Mouse (Mus musculus) heart, postnatal 25 days (tissue): Measurements from ENCODE around the gene Odf4. TPM values are rescaled to one million over a fixed set of nuclear protein-coding genes. Genes with fewer than 3 reads are reported as not detected.

Experiments used
- DNase-seq: peaks from one replicate; pipeline ENCODE4 v3.0.0; 2022; ENCODE audit warnings: low spot score
- intact Hi-C: fragments of 180-260 bp; cut with DNase I; formaldehyde crosslinking; loops from one replicate; pipeline ENCODE4 v1.15.1; 2025
- total RNA-seq, 2 experiments: library from RNA; stranded (reverse); gene quantifications; 2 replicates each; pipeline ENCODE4 v1.2.3; 2021

The Odf4 gene
- total RNA-seq, 2 experiments from 2014 or later, result not detected

DNA sequence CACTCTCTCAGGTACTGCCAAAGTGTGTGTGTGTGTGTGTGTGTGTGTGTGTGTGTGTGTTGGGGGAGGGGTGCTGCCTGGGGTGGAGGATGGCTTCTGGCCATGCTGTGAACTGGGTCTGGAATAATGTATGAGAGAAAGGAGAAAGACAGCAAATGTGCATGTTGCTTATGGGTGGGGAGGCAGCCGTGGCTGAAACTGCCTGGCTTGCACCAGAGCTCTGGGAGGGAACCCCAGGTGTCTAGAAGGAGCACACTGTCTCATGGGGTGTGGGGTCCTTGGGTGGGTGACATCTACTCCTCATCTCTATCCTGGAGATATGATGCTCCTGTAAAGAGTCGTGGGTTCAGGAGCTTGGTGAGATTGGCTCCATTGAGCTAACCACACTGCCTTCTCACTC, 38.2 kb downstream of the Odf4 start:
- intact Hi-C loops, result no loop called here
- no peak for DNase-seq

DNA sequence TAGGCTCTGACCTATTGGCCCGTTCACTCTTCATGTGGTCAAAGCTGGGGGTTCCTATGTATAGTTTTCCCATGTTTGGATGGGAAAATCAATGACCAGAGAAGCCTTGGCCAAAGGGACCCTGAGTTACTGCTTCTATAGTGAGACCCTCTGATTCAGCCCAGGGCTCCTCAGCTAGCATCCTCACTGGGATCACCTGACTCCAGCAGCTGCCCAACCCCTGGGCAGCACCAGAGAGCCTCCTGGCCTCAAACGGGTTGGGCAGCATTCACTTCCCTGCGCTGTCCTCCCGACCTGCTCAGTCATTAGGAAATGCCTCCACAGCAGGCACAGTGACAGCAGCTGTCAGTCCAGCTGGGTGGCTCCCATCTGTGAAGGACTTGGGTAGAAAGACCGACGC, 38.6 kb downstream of the Odf4 start, which contains the start of gene Rnf222:
TSS of gene Rnf222 (plus strand) at position 301 of the 400 bp plus-strand sequence.
- intact Hi-C loops, result no loop called here
- DNase-seq, result no peak

DNA sequence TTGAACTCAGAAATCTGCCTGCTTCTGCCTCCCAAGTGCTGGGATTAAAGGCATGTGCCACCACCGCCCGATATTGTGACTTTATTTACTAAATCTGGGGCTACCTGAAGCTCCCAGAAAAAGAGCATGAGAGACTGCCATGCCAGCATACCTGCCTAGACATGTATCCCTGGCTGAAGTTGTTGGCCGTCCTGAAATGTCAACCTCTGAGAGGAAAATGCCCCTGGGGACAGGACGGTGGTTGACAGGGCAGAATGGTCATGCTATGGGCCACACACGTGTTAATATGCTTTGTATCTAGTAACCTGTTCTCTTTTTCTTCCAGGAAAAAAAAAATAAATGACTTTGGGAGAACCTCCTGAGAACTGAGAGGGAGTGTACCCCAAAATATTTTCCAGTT, 40.8 kb downstream of the Odf4 start:
- intact Hi-C loops, result no loop called here

DNA sequence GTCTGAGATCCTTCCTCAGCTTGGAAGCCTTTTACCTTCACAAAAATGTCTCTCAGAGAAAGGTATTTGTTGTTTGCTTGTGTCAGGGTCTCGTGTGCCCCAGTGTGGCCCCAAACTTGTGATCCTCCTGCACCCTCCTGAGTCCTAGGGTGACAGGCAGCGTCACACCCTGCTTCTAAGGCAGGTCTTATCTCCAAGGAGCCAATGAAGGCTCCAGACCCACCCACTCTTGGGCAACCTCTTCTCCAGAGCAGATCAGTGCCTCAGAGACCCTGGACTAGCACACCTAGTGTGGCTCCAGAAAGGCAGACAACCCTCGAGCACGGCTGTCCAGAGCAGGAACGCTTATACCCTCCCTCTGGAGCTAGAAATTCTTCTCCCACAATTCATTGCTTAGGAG, 42.5 kb downstream of the Odf4 start:
- no peak for DNase-seq
- intact Hi-C loops, result no loop called here

More for the DNA sequence above, 40.8 kb downstream of the Odf4 start:
- DNase-seq, result no peak

DNA sequence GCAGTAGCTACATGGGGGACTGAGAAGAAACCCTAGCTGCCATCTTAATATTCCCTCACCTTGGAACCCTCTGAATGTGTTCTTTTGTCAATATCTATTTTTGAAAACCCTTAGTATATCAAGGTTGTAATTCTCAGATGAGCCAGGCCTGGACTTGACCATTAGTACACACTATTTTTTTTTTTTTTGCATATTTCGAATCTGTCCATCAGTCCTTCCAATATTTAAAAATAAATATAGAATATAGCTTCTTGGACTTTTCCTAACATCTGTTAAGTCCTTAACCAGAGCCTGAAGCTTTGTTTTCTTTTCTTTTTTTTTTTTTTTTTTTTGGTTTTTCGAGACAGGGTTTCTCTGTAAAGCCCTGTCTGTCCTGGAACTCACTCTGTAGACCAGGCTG, 43.0 kb downstream of the Odf4 start:
- intact Hi-C loops, result no loop called here
- no peak for DNase-seq

DNA sequence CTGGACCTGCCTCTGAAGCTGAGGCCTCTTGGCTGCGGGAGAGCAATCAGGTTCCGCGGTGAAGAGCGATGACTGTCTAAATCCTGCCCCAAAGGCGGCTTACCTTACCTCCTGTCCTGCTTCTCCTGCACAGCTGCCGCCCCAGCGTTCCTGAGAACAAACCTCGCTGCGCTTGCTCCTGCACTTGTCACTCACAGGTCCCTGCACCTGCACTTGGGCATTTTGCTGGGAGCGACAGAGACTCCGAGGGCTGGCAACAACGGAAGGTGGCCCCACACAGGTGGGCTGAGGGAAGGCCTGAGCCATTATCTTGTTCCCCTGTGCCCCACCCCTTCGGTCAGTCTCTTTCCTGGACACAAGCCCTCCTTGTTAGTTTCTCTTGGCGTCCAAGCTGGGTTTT, 44.8 kb downstream of the Odf4 start:
- intact Hi-C loops, result no loop called here
- DNase-seq, result no peak

DNA sequence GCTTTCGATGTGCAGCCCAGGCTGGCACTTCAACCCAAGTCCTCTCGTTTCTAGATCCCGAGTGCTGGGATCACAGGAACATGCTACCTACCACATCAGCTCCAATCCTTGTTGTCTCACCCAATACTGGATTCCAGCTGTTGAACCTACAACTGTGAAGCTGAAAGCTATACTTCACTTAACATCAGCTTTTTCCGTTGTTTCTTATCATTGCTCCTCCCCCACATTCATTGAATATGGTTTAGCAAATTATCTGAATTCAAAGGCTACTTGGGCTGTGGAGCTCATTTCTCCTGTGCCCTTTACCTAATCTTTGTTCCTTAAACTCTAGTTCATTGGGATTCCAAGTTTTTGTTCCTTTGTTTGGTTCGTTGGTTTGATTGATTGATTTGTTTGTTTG, 48.1 kb downstream of the Odf4 start:
- no peak for DNase-seq
- intact Hi-C loops, result loop anchor here (5.0 kb wide), 1 partner anchor 392 kb away; no protein-coding TSS in a partner anchor

DNA sequence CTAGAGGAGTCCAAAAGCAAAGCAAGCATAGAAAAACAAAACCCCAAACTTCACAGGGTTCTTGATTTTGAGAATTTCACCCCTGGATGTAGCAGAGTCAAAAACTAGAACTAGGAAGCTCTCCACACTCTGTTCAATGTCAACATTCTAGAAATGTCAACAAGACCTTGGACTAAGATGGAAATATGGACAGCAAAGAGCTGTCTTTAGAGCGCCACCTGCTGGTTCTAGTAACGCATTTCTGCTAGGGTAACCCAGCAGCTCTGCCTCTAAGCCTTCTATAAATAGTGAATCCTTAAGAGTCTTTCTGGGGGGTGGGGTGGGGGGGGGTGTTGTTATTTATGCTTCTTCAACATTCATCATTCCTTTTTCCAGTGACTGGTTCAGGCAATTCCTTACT, 52.0 kb downstream of the Odf4 start:
- DNase-seq, result no peak
- intact Hi-C loops, result loop anchor here (1.0 to 5.0 kb wide), 4 partner anchors 36 to 388 kb away; no protein-coding TSS in a partner anchor

Other genes starting within 250 kb of the Odf4 start
- 10 to 100 TPM; 30.4 to 32.0 TPM for gene Myh10, start 235.5 kb downstream of the Odf4 start, total RNA-seq
- gene Ndel1, start 55.2 kb downstream of the Odf4 start, total RNA-seq, result 10 to 100 TPM; 56.0 to 60.9 TPM
- gene Rnf222, start 38.5 kb downstream of the Odf4 start, total RNA-seq, result under 1 TPM in 1 of 2 experiments, not detected in 1; 0.08 TPM
- gene Rpl26, start 25.5 kb downstream of the Odf4 start, total RNA-seq, result 100 to 1,000 TPM; 612 to 679 TPM
- 10 to 100 TPM; 28.1 to 32.4 TPM for gene Arhgef15, start 30.4 kb upstream of the Odf4 start, total RNA-seq
- gene Slc25a35, start 41.0 kb upstream of the Odf4 start, total RNA-seq, result 1 to 10 TPM; 6.4 to 7.4 TPM
- gene Rangrf, start 48.1 kb upstream of the Odf4 start, total RNA-seq, result 10 to 100 TPM; 80.3 to 89.1 TPM
- gene Pfas, start 81.4 kb upstream of the Odf4 start, total RNA-seq, result 1 to 10 TPM; 5.6 to 6.8 TPM
- 10 to 100 TPM; 11.5 to 13.7 TPM for gene Ctc1, start 88.8 kb upstream of the Odf4 start, total RNA-seq
- 1 to 10 TPM in 1 of 2 experiments, under 1 TPM in 1; 0.62 to 1.2 TPM for gene Aurkb, start 118.6 kb upstream of the Odf4 start, total RNA-seq
- 10 to 100 TPM; 14.4 to 16.4 TPM for gene Borcs6, start 132.6 kb upstream of the Odf4 start, total RNA-seq
- gene Tmem107, start 143.7 kb upstream of the Odf4 start, total RNA-seq, result 1 to 10 TPM; 4.4 to 9.8 TPM
- 10 to 100 TPM; 59.6 to 65.7 TPM for gene Vamp2, start 161.4 kb upstream of the Odf4 start, total RNA-seq
- 10 to 100 TPM; 32.3 to 61.0 TPM for gene Per1, start 168.1 kb upstream of the Odf4 start, total RNA-seq
- gene Hes7, start 193.3 kb upstream of the Odf4 start, total RNA-seq, result under 1 TPM in 1 of 2 experiments, not detected in 1; 0.14 TPM
- gene 9130213A22Rik, start 195.5 kb upstream of the Odf4 start, total RNA-seq, result under 1 TPM in 1 of 2 experiments, not detected in 1; 0.21 TPM
- gene Aloxe3, start 198.8 kb upstream of the Odf4 start, total RNA-seq, result not detected
- not detected for gene Alox12b, start 229.9 kb upstream of the Odf4 start, total RNA-seq